Mouse (Mus musculus) MEL-GATA-1-ER (cell line): Measurements from ENCODE around the gene Zbtb8b.
"Not testable (repeated sequence)": the region's sequence is repeated elsewhere in the genome, so short reads cannot be mapped to it uniquely, and the experiment has no call there.

Experiments
- DNase-seq: peaks from one replicate; pipeline ENCODE4 v3.0.0-alpha.2; 2012; ENCODE audit warnings: low read depth; ENCODE audit errors: extremely low read depth

Zbtb8b gene

GRCm38 (mm10) chr4:129416478-129416877 lies 24.2 kb downstream of the Zbtb8b start:
- peak; percentile 81 for DNase-seq

DNA sequence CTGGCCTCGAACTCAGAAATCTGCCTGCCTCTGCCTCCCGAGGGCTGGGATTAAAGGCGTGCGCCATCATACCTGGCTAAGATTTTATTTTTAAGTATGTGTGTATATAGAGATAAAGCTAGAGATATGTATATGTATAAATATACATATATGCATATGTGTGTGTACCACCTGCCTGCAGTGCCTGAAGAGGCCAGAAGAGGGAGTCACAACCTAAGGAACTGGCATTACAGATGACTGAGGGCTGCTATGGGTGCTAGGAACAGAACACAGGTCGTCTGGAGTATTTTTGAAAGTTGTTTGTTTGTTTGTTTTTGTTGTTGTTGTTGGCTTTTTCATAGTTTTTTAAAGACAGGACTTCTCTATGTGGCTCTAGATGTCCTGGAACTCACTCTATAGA lies 24.8 kb downstream of the Zbtb8b start:
- DNase-seq, result peak; percentile 10

DNA sequence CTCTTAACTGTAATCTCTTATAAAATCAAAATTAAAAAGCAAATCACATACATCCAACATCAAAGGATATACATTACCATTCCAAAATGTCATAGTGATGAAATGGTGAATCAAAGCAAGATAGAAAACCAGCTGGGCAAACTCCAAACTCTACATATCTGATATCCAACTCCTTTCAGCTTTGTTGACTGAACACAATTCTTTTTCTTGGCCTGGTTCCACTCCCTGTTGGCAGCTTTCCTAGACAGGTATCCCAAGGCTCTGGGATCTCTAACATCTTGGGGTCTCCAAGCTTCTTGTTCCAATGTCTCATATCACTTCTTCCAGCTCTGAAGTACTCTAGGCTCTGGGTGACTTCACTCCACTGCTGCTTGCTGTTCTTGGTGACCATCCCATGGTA lies 29.7 kb downstream of the Zbtb8b start:
- DNase-seq, result no peak

DNA sequence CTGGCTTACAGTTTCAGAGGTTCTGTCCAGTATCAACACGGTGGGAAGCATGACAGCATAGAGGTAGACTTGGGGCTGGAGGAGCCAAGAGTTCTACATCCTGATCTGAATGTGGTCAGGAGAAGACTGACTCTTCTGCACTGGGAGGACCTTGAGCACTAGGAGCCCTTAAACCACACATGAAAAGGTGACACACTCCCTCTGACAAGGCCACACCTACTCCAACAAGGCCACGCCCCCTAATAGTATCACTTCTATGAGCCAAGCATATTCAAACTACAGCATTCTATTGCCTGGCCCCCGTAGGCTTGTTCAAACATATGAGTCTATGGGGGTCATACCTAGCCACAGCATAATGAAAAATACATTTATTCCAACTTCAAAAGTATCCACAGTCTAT lies 30.1 kb downstream of the Zbtb8b start:
- not testable (repeated sequence) for DNase-seq

DNA sequence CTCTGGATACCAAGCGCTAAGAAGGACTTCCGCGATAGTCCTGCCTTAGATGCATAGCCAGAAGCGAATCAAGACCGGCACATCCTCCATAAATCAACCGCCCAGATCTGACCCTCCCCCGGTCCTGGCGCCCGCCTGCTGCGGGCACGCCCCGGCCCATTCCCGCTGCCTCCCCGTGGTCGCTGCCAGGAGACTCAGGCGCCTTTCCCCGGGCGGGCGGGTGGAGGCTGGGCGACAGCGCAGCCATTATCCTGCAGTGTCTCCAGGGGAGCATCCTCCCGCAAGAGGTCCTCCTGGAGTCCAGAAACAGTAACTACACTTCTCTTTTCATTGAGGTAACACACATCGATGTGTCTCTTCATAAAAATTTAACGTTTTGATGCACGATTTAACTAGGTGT lies 34.2 kb downstream of the Zbtb8b start:
- DNase-seq, result no peak

- DNase-seq, result no peak
These were observed 40.8 kb downstream of the Zbtb8b start for GRCm38 (mm10) chr4:129399813-129400212.

DNA sequence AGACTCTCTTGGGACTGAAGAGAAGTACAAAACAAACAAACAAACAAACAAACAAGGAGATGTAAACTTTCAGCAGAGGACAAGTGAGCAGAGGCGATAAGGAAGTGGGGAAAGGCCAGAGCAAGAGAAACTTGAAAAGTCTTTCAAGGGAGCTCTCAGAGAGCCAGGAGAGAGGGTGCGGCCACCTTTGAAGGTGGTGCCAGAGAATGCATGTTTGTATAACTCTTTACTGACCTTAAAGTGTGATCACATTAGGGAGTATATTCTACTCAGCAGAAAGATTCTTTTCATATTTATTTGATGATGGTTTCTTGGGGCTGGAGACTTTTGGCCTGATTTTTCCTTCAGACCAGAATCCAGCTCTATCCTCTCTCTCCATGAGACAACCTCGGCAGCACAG lies 43.7 kb downstream of the Zbtb8b start:
- DNase-seq, result no peak

GRCm38 (mm10) chr4:129394089-129394870 lies 46.4 kb downstream of the Zbtb8b start:
- no peak for DNase-seq

DNA sequence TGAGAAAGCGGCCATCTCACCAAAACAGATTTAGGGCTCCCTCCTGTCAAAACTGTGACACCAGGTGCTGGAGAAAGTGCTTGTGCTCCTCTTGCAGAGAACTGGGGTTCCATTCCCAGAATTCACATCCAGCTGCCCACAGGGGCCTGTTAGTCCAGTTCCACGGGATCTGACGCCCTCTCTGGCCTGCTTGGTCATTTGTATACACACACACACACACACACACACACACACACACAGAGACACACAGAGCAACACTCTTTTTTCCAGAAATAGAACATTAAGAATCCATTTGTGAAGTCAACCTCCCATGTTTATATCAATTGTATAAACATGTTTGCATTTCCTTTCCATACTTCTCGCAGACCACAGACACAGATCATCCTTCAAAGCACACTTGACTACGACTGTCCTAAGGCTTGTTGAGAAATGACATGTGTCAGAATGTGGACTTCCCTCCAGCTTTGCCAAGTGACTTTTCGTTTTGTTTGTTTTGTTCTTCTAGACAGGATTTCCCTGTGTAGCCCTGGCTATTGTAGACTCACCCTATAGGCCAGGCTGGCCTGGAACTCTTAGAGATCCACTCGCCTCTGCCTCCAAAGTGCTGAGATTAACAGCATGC lies 49.6 kb downstream of the Zbtb8b start:
- no peak for DNase-seq

DNA sequence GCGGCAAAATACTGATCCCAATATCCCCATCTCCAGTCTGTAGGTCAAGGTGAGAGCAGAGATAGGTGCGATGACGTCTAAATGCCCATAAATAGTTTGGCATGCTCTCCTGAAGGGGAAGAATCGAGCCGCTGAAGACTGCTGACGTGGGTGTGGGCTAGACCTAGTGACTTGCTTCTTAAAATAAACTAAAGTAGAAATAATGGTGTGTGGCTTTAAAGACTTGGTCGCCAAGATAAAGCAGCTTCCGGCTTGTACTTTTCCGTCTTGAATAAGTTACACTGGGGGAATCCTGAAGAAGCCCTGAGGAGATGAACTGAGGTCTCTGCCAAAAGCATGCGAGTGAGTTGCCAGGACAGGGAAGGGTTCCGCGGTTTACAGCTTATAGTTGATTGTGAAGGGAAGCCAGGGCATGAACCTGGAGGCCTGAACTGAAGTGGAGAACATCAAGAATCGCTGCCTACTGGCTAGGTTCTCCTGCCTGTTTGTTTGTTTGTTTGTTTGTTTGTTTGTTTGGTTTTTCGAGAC lies 50.4 kb downstream of the Zbtb8b start:
- DNase-seq, result peak; percentile 81

- no peak for DNase-seq
These were observed 52.2 kb downstream of the Zbtb8b start for GRCm38 (mm10) chr4:129388404-129388803.

- no peak for DNase-seq
These were observed 53.7 kb downstream of the Zbtb8b start for GRCm38 (mm10) chr4:129386989-129387388.

- peak; percentile 43 for DNase-seq
These were observed 54.2 kb downstream of the Zbtb8b start for GRCm38 (mm10) chr4:129386269-129386946.

- DNase-seq, result no peak
These were observed 55.0 kb downstream of the Zbtb8b start for GRCm38 (mm10) chr4:129385685-129386084.

- DNase-seq, result no peak
These were observed 56.2 kb downstream of the Zbtb8b start for GRCm38 (mm10) chr4:129384440-129384839.

- DNase-seq, result no peak
These were observed 57.1 kb downstream of the Zbtb8b start for GRCm38 (mm10) chr4:129383586-129383985.

- DNase-seq, result no peak
These were observed 58.2 kb downstream of the Zbtb8b start for GRCm38 (mm10) chr4:129382488-129382887.

- DNase-seq, result no peak
These were observed 58.6 kb downstream of the Zbtb8b start for GRCm38 (mm10) chr4:129382029-129382428.

GRCm38 (mm10) chr4:129381148-129381547 lies 59.5 kb downstream of the Zbtb8b start:
- DNase-seq, result no peak

- peak; percentile 29 for DNase-seq
These were observed 60.8 kb downstream of the Zbtb8b start for GRCm38 (mm10) chr4:129379805-129380204.

DNA sequence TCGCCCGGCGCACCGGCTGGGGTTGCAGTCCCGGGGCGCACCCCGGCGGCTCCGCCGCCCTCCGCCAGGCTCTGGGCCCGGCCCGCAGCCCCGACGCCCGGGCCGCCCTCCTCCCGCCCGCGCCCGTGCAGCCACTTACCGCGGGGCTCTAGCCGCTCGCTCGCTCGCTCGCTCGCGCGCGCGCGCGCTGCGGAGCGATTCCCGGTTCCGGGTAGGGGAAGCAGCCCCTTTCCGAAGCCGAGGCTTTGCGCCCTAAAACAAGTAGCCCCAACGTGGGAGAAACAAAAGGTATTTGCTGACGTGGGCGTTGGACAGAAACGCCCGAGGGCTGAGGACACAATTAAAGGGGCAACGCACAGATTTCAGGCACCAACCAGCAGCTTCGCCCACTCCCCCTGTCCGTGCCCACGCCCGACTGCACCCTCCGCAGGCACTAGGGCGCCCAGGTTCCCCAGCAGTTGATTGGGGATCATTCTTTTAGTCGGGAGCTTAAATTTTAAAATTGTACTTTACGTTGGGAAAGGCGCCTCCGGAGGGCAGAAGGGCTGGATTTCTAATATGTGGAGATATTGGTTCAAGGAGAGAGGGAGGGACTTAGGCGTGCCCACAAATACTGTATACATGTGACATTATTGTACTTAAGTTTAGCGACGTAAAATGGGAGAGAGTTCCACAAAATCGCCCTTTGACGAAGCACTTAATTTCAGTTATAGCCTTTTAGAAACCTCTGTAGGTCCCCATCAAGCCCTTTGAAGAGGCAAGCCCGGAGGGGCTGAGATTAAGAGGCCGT lies 62.9 kb downstream of the Zbtb8b start, which contains the start of gene Zbtb8a:
Gene Zbtb8a (minus strand): TSS at position 516 of the 790 bp plus-strand sequence.
- DNase-seq, result peak; percentile 15
